In the genomic region with DNA sequence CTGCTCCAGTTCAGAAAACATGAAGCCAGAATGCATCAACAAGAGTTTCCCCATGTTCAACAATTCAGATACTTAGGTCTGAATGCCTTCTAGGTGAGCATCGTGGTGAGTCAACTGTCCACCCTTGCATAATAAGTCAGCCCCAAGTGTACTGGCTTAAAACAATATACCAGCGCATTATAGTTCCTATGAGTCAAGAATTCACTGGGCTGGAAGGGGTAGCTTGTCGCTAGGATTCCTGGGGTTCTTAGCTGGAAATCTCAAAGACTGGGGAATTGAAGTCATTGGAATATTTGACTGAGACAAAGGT, we compare ENCODE assay signal across 12 mouse cellular contexts.
"Had no signal": no experiment of that assay in that cellular context is flagged by ENCODE, and none has a peak within 500 bp of the region (broad histone marks: within the 10 kb centered on the region; RNA-seq: fewer than 3 reads in every experiment).

No protein-coding gene starts in this region.

- H3K27me3 ChIP-seq: liver, embryonic 13.5 days; stomach, embryonic 15.5 days had no signal

- H3K36me3 ChIP-seq: liver, embryonic 13.5 days; stomach, embryonic 15.5 days had no signal

- DNase-seq: kidney, postnatal 25 days; liver, embryonic 13.5 days; lung, adult 2 months; lung, postnatal 14 days; lung, postnatal 4 days; midbrain, embryonic 14.5 days; spleen, adult 18-20 months; thymus, postnatal 36 days had no signal

- H3K4me1 ChIP-seq: liver, embryonic 13.5 days; stomach, embryonic 15.5 days had no signal

- H3K9me3 ChIP-seq: liver, embryonic 13.5 days; stomach, embryonic 15.5 days had no signal

- H3K4me3 ChIP-seq: layer of hippocampus, adult 2 months; liver, embryonic 13.5 days; stomach, embryonic 15.5 days had no signal

- H3K27ac ChIP-seq: kidney, postnatal 0 days; layer of hippocampus, adult 2 months; liver, embryonic 13.5 days; stomach, embryonic 15.5 days had no signal

- H3K9ac ChIP-seq: liver, embryonic 13.5 days; stomach, embryonic 15.5 days had no signal

- H3K4me2 ChIP-seq: liver, embryonic 13.5 days; midbrain, embryonic 11.5 days; stomach, embryonic 15.5 days had no signal
